Mouse (Mus musculus) hindbrain, embryonic 14.5 days (tissue): ENCODE data around the gene Spred2. TPM values are rescaled to one million over a fixed set of nuclear protein-coding genes. Genes with fewer than 3 reads are reported as not detected.

ENCODE experiments used
- polyA plus RNA-seq: library from polyadenylated mRNA; unstranded; fragments of >200 nt; fragmentation: Nextera tagmentation; extraction: Ambion mirVana; gene quantifications from 2 replicates; pipeline ENCODE4 v1.2.1, GENCODE M21; 2014

The Spred2 gene
- polyA plus RNA-seq, 1 experiment from 2014 or later, result 6.4 TPM

Other genes with a start within 250 kb of the Spred2 start
- gene Actr2, start 188.5 kb downstream of the Spred2 start, polyA plus RNA-seq, result 96.8 and 99.6 TPM in 2 replicates